Mouse (Mus musculus) adipocyte (in vitro differentiated cells): Measurements from ENCODE around the gene Map2k1.

Experiments
- DNase-seq: peaks from one replicate; pipeline ENCODE4 v3.0.0-alpha.2; 2016; ENCODE audit warnings: low spot score

The Map2k1 gene

DNA sequence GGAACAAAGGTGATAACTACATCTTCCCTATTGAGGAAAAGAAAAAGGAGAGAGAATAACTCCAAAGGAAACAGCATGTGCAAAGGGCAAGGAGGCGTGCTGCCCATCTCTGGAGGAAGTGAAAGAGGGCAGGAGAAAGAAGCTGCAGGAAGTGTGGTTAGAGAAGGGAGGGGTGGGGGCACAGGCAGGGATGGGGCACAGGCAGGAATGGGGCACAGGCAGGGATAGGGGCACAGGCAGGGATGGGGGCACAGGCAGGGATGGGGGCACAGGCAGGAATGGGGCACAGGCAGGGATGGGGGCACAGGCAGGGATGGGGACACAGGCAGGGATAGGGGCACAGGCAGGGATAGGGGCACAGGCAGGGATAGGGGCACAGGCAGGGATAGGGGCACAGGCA, 4.1 kb downstream of the Map2k1 start:
- no peak for DNase-seq

GRCm38 (mm10) chr9:64242381-64242831, 11.0 kb downstream of the Map2k1 start:
- DNase-seq, result no peak

DNA sequence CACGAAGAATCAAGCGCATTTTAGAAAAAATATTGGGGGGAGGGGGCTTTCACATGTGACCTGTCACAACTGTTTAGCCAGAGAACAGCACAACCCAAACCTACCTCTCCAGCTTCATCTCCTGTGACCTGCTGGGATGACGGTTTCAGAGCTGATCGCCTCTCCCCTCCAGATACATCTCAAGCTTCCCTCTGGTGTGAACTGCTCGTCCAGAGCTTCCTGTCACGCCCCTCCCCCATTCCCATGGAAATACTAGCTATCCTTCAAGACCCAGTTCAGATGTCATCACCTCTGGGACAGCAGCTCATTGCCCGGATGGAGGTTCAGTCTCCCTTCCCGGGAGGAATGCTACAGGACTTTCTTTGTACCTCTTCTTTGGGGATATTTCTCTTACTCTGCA, 12.8 kb downstream of the Map2k1 start:
- no peak for DNase-seq

- no peak for DNase-seq
Measured at GRCm38 (mm10) chr9:64240116-64240515, 13.3 kb downstream of the Map2k1 start.

- DNase-seq, result no peak
Measured at GRCm38 (mm10) chr9:64236056-64236455, 17.4 kb downstream of the Map2k1 start.

- no peak for DNase-seq
Measured at GRCm38 (mm10) chr9:64234768-64235435, 18.5 kb downstream of the Map2k1 start, which contains the start of gene Uchl4. Gene Uchl4, plus strand, starts transcription at chr9:64235201.

DNA sequence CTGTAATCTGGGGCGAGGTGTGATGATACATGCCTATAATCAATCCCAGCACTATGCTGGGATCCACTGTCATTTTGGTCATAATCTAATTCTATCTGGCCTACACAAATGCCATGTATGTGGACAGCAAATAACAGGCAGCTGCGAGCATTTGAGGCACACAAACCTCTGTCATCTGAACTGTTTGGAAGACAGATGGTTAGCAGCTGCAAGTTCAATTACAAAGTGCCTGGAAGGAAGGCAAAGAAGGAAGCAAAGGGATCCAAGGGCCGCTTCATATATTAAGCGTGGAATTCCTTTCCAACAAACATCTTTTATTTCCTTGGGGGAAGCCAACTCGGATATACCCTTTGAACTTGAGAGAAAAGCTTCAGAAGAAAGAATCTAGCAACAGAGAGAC, 19.8 kb downstream of the Map2k1 start:
- no peak for DNase-seq

DNA sequence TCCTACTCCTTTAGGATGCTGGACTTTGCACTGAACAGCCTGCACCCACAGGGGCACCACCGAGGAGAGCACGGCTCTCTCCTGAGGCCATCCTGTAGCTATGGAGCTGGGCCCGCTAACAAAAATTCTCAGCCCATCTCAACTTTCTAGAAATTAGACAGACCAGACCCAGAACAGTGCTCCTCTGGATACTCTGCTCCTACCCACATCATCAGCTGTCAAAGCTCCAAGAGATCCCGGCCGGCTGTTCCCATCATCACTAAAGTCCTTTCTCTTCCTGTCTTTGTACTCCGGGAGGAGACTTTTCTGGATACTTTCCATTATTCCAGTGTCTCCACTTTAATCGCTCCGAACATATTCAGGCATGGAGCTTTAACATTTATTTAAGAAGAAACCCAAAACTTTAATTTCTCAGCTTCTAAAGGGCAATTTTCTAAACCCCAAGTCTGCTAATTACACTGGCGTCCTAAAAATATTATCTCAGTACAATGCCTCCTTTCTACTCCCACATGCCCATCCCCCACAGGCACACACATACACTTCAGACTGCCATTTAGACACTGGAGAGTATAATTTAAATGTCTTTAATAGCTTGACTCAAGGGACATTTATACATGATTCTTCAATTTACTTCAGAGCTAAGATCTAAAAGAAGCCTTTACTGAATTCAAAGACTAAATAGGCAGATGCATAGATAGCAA, 21.0 kb downstream of the Map2k1 start:
- no peak for DNase-seq

DNA sequence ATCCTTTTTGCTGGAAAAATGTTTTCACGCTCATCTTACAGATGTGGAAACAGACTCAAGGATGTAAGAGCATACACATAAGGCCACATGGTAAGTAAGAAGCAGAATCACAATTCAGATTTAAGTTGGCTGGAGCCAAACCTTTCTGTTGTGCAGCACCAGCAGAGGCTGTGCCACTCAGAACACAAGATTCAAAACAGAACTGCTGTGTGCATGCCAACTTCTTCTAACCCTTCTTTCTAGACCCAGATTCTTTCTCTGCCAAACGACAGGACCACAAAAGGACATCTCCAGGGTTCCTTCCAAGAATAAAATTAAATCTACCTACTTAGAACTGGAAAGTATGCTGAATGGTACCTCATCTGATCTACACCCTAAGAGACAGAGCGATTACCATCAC, 21.8 kb downstream of the Map2k1 start:
- DNase-seq, result no peak

GRCm38 (mm10) chr9:64231171-64231570, 22.3 kb downstream of the Map2k1 start:
- no peak for DNase-seq

DNA sequence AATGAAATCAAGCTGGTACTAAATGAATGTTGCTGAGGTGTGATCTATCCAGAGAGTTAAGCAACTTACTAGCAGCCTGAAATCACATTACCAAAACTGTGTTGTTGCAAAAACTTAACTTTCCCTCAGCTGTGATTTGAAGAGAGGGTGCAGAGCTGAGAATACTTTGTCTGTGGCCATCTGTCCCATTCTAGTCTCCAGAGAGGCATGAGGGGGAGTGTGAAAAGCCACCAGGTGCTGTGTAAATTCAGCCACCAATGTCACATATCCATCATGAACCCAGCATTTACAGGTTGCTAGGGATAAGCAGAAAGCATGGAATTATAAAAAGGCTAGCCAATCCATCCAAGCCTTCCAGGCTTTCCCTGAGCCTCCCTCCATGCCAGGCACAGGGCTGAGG, 24.5 kb downstream of the Map2k1 start:
- DNase-seq, result no peak

- no peak for DNase-seq
Measured at GRCm38 (mm10) chr9:64227736-64228135, 25.7 kb downstream of the Map2k1 start.

DNA sequence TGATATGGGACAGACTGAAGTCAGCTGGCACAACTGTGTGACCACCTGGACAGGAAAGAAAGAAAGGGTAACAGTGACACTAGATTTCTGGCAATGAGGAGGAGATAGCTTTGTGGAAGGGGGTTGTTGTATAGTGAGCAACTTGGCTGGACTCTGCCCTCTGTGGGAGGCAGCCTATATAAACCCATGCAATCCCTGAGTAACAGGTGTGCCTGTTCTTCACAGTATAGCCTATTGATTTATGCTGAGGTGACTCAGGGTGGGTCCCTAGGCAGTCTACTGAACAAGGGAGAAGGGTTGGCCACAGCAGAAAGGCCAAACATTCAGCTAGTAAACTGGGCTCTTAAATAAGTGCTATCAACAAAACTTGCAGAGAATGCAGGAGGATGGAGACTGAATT, 27.6 kb downstream of the Map2k1 start:
- DNase-seq, result no peak

GRCm38 (mm10) chr9:64222098-64222497, 31.3 kb downstream of the Map2k1 start:
- DNase-seq, result no peak

- no peak for DNase-seq
Measured at GRCm38 (mm10) chr9:64221480-64221879, 32.0 kb downstream of the Map2k1 start.

DNA sequence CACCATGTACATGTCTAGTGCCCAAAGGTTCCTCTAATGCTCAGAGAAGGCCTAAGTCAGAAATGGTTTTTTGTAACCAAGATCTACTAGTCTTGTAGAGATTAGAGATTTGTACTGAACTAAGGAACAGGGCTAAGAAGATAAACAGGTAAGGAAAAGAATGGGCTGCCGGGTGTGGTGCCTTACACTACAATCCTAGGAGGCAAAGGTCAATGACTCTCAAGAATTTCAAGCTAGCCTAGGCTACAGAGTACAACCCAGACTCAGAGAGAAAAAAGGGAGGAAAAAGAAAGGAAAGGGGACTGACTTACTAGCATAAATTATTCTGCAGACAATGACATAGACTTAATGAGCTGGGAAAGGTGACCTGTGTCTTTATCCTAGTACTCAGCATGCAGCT, 32.8 kb downstream of the Map2k1 start:
- DNase-seq, result no peak

DNA sequence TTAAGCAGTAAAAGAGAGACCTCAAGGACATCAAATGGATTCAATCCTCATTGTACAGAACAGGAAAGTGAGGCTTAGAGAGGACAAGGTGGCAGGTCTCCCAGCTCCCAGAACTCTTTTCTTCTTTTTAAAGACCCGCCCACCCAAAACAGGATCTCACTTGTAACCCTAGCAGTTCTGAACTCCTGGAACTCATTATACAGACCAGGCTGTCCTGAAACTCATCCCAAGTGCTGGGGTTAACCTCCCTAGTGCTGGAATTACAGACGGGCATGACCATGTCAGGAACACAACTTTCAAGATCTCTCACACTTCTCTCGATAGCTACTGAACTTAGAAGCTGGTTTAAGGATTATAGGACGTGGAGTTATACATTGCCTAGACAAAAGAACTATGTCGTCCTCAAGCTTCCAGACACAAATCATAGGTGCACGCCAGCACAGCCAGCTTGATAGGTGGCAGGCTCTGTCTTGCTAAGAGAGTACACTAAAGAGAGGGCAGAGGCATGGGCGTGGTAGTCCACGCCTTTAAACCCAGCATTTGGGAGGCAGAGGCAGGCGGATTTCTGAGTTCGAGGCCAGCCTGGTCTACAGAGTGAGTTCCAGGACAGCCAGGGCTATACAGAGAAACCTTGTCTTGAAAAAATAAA, 33.5 kb downstream of the Map2k1 start:
- no peak for DNase-seq

DNA sequence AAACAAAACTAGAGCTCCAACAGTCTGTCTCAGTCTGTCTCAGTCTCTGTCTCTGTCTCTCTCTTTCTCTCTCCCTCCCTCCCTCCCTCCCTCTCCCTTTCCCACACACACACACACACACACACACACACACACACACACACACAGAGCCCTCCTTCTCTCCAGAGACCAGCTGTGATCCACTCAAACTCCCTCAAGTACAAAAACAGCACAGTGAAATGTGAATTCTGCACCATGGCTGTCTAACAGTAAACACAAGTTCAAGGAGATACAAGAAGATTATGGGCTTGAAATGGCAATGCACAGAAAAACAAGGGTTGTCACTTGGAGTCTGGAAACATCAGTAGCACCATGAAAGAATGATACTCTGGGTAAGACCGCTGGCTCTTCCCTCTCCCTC, 34.1 kb downstream of the Map2k1 start:
- DNase-seq, result no peak

DNA sequence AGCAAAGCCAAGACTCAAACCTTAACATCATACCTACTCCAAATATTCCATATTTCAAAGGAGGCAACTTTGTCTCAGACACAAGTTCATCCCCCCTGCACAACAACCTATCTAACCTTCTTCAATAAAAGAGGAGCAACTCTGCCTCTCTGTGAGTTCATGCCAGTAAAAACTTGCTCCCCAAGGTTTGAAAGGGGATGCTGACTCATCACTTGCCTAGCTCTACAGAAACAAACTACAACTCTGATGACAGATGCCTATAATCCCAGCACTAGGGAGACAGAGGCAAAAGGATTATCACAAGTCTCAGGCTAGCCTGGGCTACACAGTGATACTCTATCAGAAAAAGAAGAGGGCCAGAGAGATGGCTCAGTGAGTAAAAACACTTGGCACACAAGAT, 35.5 kb downstream of the Map2k1 start:
- DNase-seq, result no peak

GRCm38 (mm10) chr9:64216641-64217040, 36.8 kb downstream of the Map2k1 start:
- no peak for DNase-seq

DNA sequence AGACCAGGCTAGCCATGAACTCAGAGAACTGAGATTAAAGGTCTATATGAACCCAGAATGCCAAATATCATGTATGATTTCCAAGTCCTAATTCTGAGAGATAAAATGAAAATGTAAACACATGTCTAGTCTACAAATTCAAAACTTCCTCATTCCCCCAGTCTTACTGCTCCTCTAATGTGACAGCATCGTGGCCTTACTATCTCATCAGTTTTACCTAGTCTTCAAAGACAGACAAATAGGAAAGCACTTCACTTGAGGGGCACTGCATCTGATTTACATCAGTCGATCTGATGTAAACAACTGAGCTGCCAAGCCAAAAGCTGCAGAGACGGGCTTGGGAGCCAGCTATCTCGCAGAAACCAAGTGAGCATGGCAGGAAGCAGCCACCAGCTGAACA, 37.3 kb downstream of the Map2k1 start:
- DNase-seq, result no peak

DNA sequence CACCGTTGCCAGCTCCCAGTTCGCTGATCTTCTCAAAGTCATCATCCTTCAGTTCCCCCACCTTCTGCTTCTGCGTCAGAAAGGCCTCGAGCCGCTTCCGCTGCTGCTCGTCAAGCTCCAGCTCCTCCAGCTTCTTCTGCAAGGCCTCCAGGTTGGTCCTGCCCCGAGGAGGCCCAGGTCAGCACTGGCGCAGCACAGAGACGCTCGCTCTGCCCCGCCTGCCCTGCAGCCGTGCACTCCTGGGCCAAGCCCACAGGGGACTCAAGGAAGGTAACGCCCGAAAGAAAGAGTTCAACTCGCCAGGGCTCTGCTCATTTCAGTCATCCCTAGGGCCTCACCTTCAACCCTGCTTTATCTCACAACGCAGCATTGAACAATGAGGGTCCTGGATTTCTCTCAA, 39.0 kb downstream of the Map2k1 start:
- DNase-seq, result no peak

GRCm38 (mm10) chr9:64207509-64208084, 45.8 kb downstream of the Map2k1 start:
- no peak for DNase-seq
